Mouse (Mus musculus) olfactory bulb, adult 2 months (tissue): ENCODE measurements around the gene Ppp1r14d. TPM values are rescaled to one million over a fixed set of nuclear protein-coding genes. Genes with fewer than 3 reads are reported as not detected.

ENCODE experiments used
- H3K27ac ChIP-seq: fragments of 200-500 bp; 2 replicates; pipeline ENCODE4 v1.5.1; 2012; ENCODE audit warnings: low read depth, low read length; ENCODE audit not compliant: insufficient read depth
- H3K4me1 ChIP-seq: fragments of 200-500 bp; 2 replicates; pipeline ENCODE4 v1.6.1; 2012; ENCODE audit warnings: low read length; ENCODE audit not compliant: control insufficient read depth, insufficient read depth
- H3K4me3 ChIP-seq: fragments of 200-500 bp; 2 replicates; pipeline ENCODE4 v1.5.1; 2012; ENCODE audit warnings: mild to moderate bottlenecking, low read depth, low read length, moderate library complexity; ENCODE audit not compliant: insufficient read depth
- CTCF ChIP-seq: fragments of 200-500 bp; IDR thresholded peaks from 2 replicates; pipeline ENCODE4 v1.5.1; 2012; ENCODE audit warnings: low read depth, mild to moderate bottlenecking, low read length, moderate library complexity; ENCODE audit not compliant: insufficient read depth
- POLR2A ChIP-seq: fragments of 200-500 bp; IDR thresholded peaks from 2 replicates; pipeline ENCODE4 v1.6.1; 2012; ENCODE audit warnings: mild to moderate bottlenecking, low read depth, low read length, moderate library complexity; ENCODE audit not compliant: insufficient read depth
- WGBS: fragments of 180-500 bp; shearing (Covaris S2); methylation state at CpG from one replicate; pipeline ENCODE4 v1.1.7; 2018; 5-methylcytosine and 5-hydroxymethylcytosine counted together
- polyA plus RNA-seq: library from polyadenylated mRNA; stranded (reverse); fragments of >200 nt; gene quantifications from 2 replicates; pipeline ENCODE4 v1.2.4, GENCODE M21; 2012; ENCODE audit warnings: low replicate concordance; ENCODE audit not compliant: missing spikeins, insufficient read depth, insufficient read length

Ppp1r14d gene
- polyA plus RNA-seq, 1 experiment: not detected

- no peaks in the 10 kb centered on the region; the same call in 1 of the 2 replicates for H3K4me1 ChIP-seq
- 68% methylated on average over 4 of the region's 4 CpGs for WGBS
- H3K4me3 ChIP-seq: no peak overlapping the region
- no peak overlapping the region for H3K27ac ChIP-seq
- TF ChIP-seq CTCF: no peak
- TF ChIP-seq POLR2A: no peak
These were observed 25.7 kb downstream of the Ppp1r14d start for GRCm38 (mm10) chr2:119203871-119204460.

- WGBS: 44% methylated on average over 5 of the region's 5 CpGs
- TF ChIP-seq POLR2A (no peak), CTCF (no peak)
- H3K4me1 ChIP-seq: peaks cover 2% of the 10 kb centered on the region
These were observed 26.7 kb downstream of the Ppp1r14d start for GRCm38 (mm10) chr2:119202914-119203453.

GRCm38 (mm10) chr2:119198934-119199333, 30.8 kb downstream of the Ppp1r14d start:
- WGBS: 43% methylated on average over 3 of the region's 3 CpGs
- TF ChIP-seq CTCF: no peak
- TF ChIP-seq POLR2A: no peak
- no peak overlapping the region for H3K27ac ChIP-seq
- no peak overlapping the region for H3K4me3 ChIP-seq
- peaks cover 2% of the 10 kb centered on the region; the same call in 1 of the 2 replicates for H3K4me1 ChIP-seq

More at GRCm38 (mm10) chr2:119202914-119203453, 26.7 kb downstream of the Ppp1r14d start:
- Histone ChIP-seq H3K4me3 (no peak overlapping the region), H3K27ac (no peak overlapping the region)

- 35% methylated on average over 1 of the region's 1 CpGs for WGBS
- Histone ChIP-seq H3K4me1 (peaks cover 2% of the 10 kb centered on the region; the same call in 1 of the 2 replicates), H3K27ac (no peak overlapping the region), H3K4me3 (no peak overlapping the region)
- no peak for TF ChIP-seq CTCF
- no peak for TF ChIP-seq POLR2A
These were observed 31.7 kb downstream of the Ppp1r14d start for GRCm38 (mm10) chr2:119198049-119198448.

GRCm38 (mm10) chr2:119197493-119197892, 32.2 kb downstream of the Ppp1r14d start:
- Histone ChIP-seq H3K4me3 (no peak overlapping the region), H3K27ac (no peak overlapping the region), H3K4me1 (peaks cover 2% of the 10 kb centered on the region; the same call in 1 of the 2 replicates)
- WGBS: 88% methylated on average over 1 of the region's 1 CpGs
- TF ChIP-seq CTCF: no peak
- no peak for TF ChIP-seq POLR2A

GRCm38 (mm10) chr2:119196316-119197108, 33.2 kb downstream of the Ppp1r14d start:
- no peak overlapping the region for H3K27ac ChIP-seq
- WGBS: 60% methylated on average over 4 of the region's 4 CpGs
- H3K4me1 ChIP-seq: peaks cover 2% of the 10 kb centered on the region; the same call in 1 of the 2 replicates
- no peak for TF ChIP-seq CTCF
- no peak overlapping the region for H3K4me3 ChIP-seq

- H3K4me1 ChIP-seq: peaks cover 4% of the 10 kb centered on the region
- TF ChIP-seq CTCF: no peak
- no peak for TF ChIP-seq POLR2A
- no peak overlapping the region for H3K27ac ChIP-seq
- 58% methylated on average over 5 of the region's 5 CpGs for WGBS
- H3K4me3 ChIP-seq: no peak overlapping the region
These were observed 35.6 kb downstream of the Ppp1r14d start for GRCm38 (mm10) chr2:119194140-119194539.

- no peak for TF ChIP-seq POLR2A
- peaks cover 3% of the 10 kb centered on the region; the same call in 1 of the 2 replicates for H3K4me1 ChIP-seq
- H3K4me3 ChIP-seq: no peak overlapping the region
- no peak overlapping the region for H3K27ac ChIP-seq
- WGBS: 82% methylated on average over 5 of the region's 5 CpGs
These were observed 38.7 kb downstream of the Ppp1r14d start for GRCm38 (mm10) chr2:119190969-119191368.
